Mouse (Mus musculus) liver, embryonic 12.5 days (tissue): Measurements from ENCODE around the gene Trabd2b. TPM values are rescaled to one million over a fixed set of nuclear protein-coding genes. Genes with fewer than 3 reads are reported as not detected.

Source experiments
- ATAC-seq: fragments of 200-750 bp; cut with Nextera tagmentation; 2 replicates; pipeline ENCODE4 v1.8.0; 2017; ENCODE audit warnings: moderate number of reproducible peaks, mild to moderate bottlenecking, moderate library complexity
- H3K27ac ChIP-seq: fragments of 300-500 bp; sonication (generic); 2 replicates; pipeline ENCODE4 v1.5.1; 2016; ENCODE audit warnings: mild to moderate bottlenecking
- H3K27me3 ChIP-seq: fragments of 300-500 bp; sonication (generic); replicated peaks from 2 replicates; pipeline ENCODE4 v1.6.1; 2016; ENCODE audit warnings: mild to moderate bottlenecking, moderate library complexity
- H3K36me3 ChIP-seq: fragments of 300-500 bp; sonication (generic); 2 replicates; pipeline ENCODE4 v1.6.1; 2016; ENCODE audit warnings: mild to moderate bottlenecking, moderate library complexity
- H3K4me1 ChIP-seq: fragments of 300-500 bp; sonication (generic); 2 replicates; pipeline ENCODE4 v1.6.1; 2016
- H3K4me2 ChIP-seq: fragments of 300-500 bp; sonication (generic); 2 replicates; pipeline ENCODE4 v1.6.1; 2016; ENCODE audit warnings: mild to moderate bottlenecking, moderate library complexity
- H3K4me3 ChIP-seq: fragments of 300-500 bp; sonication (generic); 2 replicates; pipeline ENCODE4 v1.5.1; 2016; ENCODE audit warnings: mild to moderate bottlenecking, moderate library complexity
- H3K9ac ChIP-seq: fragments of 300-500 bp; sonication (generic); 2 replicates; pipeline ENCODE4 v1.6.1; 2016; ENCODE audit warnings: mild to moderate bottlenecking, moderate library complexity
- H3K9me3 ChIP-seq: fragments of 300-500 bp; sonication (generic); replicated peaks from 2 replicates; pipeline ENCODE4 v1.6.1; 2016; ENCODE audit warnings: mild to moderate bottlenecking, moderate library complexity
- WGBS: fragments of 180-500 bp; shearing (Covaris S2); methylation state at CpG from one replicate; pipeline ENCODE4 v1.1.7; 2016; ENCODE audit not compliant: insufficient replicate concordance; 5-methylcytosine and 5-hydroxymethylcytosine counted together
- polyA plus RNA-seq: library from polyadenylated mRNA; unstranded; fragments of >200 nt; fragmentation: Nextera tagmentation; extraction: Ambion mirVana; gene quantifications from 2 replicates; pipeline ENCODE4 v1.2.1, GENCODE M21; 2016

Trabd2b gene
- polyA plus RNA-seq, 1 experiment from 2014 or later = 0.38 TPM

DNA sequence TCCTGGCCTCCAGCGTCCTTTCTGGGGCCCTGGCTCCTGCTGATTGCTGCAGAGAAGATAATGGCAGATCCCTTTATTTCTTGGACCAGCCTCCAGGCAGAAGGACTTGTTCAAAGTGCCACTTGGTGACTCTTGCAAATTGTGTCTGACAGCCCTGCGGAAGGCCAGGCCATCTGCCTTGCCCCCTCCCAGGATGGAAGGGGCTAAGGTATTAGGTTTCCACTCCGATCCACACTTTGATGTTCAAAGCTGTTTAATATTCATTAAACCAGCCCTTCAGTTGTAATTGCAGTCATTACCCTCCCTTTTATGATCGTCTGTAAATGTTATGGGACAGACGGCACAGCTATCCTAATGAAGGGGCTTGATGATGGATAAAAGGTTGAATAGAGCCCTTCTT is 75.0 kb downstream of the Trabd2b start:
- no peaks in the 10 kb centered on the region for H3K4me1 ChIP-seq
- H3K27me3 ChIP-seq = no peaks in the 10 kb centered on the region; the same call in 1 of the 2 replicates
- H3K27ac ChIP-seq = no peak overlapping the region
- no peak overlapping the region for H3K9ac ChIP-seq
- 48% methylated on average over 5 of the region's 5 CpGs for WGBS
- H3K9me3 ChIP-seq = no peaks in the 10 kb centered on the region
- no peak overlapping the region for H3K4me3 ChIP-seq
- H3K4me2 ChIP-seq = no peak overlapping the region
- ATAC-seq = no peak
- H3K36me3 ChIP-seq = no peaks in the 10 kb centered on the region

GRCm38 (mm10) chr4:114484173-114484572 is 77.6 kb downstream of the Trabd2b start:
- Histone ChIP-seq H3K9me3 (no peaks in the 10 kb centered on the region), H3K36me3 (no peaks in the 10 kb centered on the region), H3K9ac (no peak overlapping the region), H3K4me2 (no peak overlapping the region), H3K4me1 (no peaks in the 10 kb centered on the region), H3K4me3 (no peak overlapping the region), H3K27me3 (no peaks in the 10 kb centered on the region; the same call in 1 of the 2 replicates), H3K27ac (no peak overlapping the region)
- ATAC-seq = no peak
- WGBS = 42% methylated on average over 2 of the region's 2 CpGs

DNA sequence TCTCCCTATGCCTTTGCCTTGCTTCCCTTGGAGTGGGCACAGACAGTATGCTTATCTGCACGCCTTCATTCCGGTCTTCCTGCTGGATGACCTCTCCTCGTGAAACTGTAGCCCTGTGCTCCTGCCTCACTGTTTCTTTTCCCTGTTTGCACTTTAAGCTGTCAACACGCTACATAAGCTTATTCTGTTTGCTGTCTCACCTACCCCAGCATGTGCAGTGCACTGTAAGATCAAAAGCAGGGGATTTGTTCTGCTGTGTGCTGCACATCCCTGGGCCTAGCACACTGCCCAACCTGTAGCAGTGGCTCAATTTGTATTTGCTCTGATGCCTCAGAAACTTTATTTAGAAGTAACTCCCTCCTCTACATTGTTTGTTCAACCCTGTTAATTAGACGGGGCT is 79.5 kb downstream of the Trabd2b start:
- H3K4me1 ChIP-seq = no peaks in the 10 kb centered on the region
- H3K36me3 ChIP-seq = no peaks in the 10 kb centered on the region
- no peak for ATAC-seq
- no peaks in the 10 kb centered on the region for H3K9me3 ChIP-seq
- no peak overlapping the region for H3K4me2 ChIP-seq
- no peak overlapping the region for H3K9ac ChIP-seq
- 43% methylated on average over 5 of the region's 5 CpGs for WGBS
- H3K27ac ChIP-seq = no peak overlapping the region
- H3K4me3 ChIP-seq = no peak overlapping the region
- H3K27me3 ChIP-seq = no peaks in the 10 kb centered on the region; the same call in 1 of the 2 replicates

DNA sequence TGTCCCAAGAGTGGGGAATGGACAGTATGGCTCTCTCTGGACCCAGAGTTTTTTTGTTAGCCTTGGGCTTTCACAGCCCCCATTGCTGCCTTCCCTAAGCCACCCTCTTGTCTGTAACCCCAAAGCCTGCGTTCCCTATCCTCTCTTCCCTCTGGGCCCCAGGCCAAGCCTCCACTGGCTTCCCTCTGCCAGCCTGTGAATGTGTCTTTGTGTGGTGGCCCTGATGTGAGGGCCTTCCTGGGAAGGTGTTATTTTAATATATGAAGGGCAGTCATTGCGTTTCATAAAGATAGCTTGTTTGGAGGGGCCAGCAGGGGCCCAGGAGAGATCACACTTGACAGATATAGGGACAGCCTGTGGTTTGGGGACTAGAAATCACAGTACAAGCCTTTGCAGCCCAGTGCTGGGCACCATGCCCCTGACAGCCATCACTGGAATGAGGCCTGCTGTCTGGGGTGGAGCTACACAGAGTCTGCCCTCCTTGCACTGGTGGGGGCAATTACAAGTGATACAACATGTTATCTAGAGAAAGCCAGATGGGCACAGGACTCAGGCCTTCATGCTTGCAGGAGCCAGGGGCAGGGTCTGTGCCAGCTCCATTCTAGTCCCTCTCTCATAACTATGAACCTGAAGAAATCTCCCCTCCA is 80.5 kb downstream of the Trabd2b start:
- ATAC-seq = no peak
- H3K36me3 ChIP-seq = no peaks in the 10 kb centered on the region
- no peak overlapping the region for H3K4me2 ChIP-seq
- no peaks in the 10 kb centered on the region; the same call in 1 of the 2 replicates for H3K27me3 ChIP-seq
- H3K9ac ChIP-seq = no peak overlapping the region
- H3K4me3 ChIP-seq = no peak overlapping the region
- H3K4me1 ChIP-seq = no peaks in the 10 kb centered on the region
- no peaks in the 10 kb centered on the region for H3K9me3 ChIP-seq
- no peak overlapping the region for H3K27ac ChIP-seq
- WGBS = 63% methylated on average over 2 of the region's 2 CpGs

- Histone ChIP-seq H3K27ac (no peak overlapping the region), H3K4me2 (no peak overlapping the region), H3K36me3 (no peaks in the 10 kb centered on the region), H3K4me3 (no peak overlapping the region), H3K9ac (no peak overlapping the region), H3K9me3 (no peaks in the 10 kb centered on the region), H3K27me3 (no peaks in the 10 kb centered on the region; the same call in 1 of the 2 replicates), H3K4me1 (no peaks in the 10 kb centered on the region)
- 41% methylated on average over 3 of the region's 3 CpGs for WGBS
- no peak for ATAC-seq
Measured at GRCm38 (mm10) chr4:114487701-114488100, 81.2 kb downstream of the Trabd2b start.

GRCm38 (mm10) chr4:114492157-114492556 is 85.6 kb downstream of the Trabd2b start:
- Histone ChIP-seq H3K4me3 (no peak overlapping the region), H3K4me2 (no peak overlapping the region), H3K9ac (no peak overlapping the region), H3K27me3 (no peaks in the 10 kb centered on the region), H3K36me3 (no peaks in the 10 kb centered on the region), H3K27ac (no peak overlapping the region), H3K4me1 (no peaks in the 10 kb centered on the region), H3K9me3 (no peaks in the 10 kb centered on the region)
- ATAC-seq = no peak
- WGBS = 51% methylated on average over 4 of the region's 4 CpGs

- Histone ChIP-seq H3K27ac (no peak overlapping the region), H3K9me3 (no peaks in the 10 kb centered on the region), H3K9ac (no peak overlapping the region), H3K4me2 (no peak overlapping the region), H3K4me1 (no peaks in the 10 kb centered on the region), H3K27me3 (no peaks in the 10 kb centered on the region), H3K4me3 (no peak overlapping the region), H3K36me3 (no peaks in the 10 kb centered on the region)
- WGBS = 62% methylated on average over 2 of the region's 2 CpGs
- ATAC-seq = no peak
Measured at GRCm38 (mm10) chr4:114494035-114494434, 87.5 kb downstream of the Trabd2b start.

GRCm38 (mm10) chr4:114495688-114496426 is 89.3 kb downstream of the Trabd2b start:
- Histone ChIP-seq H3K27me3 (no peaks in the 10 kb centered on the region), H3K4me3 (no peak overlapping the region), H3K4me2 (no peak overlapping the region), H3K36me3 (no peaks in the 10 kb centered on the region), H3K4me1 (no peaks in the 10 kb centered on the region), H3K27ac (no peak overlapping the region), H3K9ac (no peak overlapping the region), H3K9me3 (no peaks in the 10 kb centered on the region)
- no peak for ATAC-seq
- 57% methylated on average over 4 of the region's 4 CpGs for WGBS

DNA sequence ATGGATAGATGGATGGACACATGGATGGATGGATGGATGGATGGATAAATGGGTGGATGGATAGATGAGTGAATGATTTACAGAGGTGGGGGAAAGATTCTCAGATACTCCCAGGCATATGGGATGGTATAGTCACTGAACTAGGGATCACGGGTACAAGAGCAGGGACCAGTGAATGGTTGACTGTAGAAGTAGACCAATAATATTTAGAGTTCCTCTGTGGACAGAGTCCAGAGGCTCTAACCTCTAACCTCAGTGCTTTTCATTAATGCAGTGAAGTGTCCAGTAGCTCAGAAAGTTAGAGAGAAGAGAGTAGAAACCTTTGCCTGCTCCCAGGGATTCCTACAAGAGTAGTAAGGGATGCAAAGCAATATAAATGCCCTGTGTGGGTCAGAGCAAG is 93.1 kb downstream of the Trabd2b start:
- no peaks in the 10 kb centered on the region for H3K36me3 ChIP-seq
- H3K27me3 ChIP-seq = no peaks in the 10 kb centered on the region
- WGBS = 60% methylated on average over 1 of the region's 1 CpGs
- H3K4me2 ChIP-seq = no peak overlapping the region
- H3K4me3 ChIP-seq = no peak overlapping the region
- ATAC-seq = no peak
- H3K9me3 ChIP-seq = no peaks in the 10 kb centered on the region
- no peak overlapping the region for H3K27ac ChIP-seq
- H3K9ac ChIP-seq = no peak overlapping the region
- no peaks in the 10 kb centered on the region for H3K4me1 ChIP-seq

- Histone ChIP-seq H3K4me2 (no peak overlapping the region), H3K4me3 (no peak overlapping the region), H3K27ac (no peak overlapping the region), H3K36me3 (no peaks in the 10 kb centered on the region), H3K9me3 (no peaks in the 10 kb centered on the region), H3K4me1 (no peaks in the 10 kb centered on the region), H3K9ac (no peak overlapping the region), H3K27me3 (no peaks in the 10 kb centered on the region)
- WGBS = 63% methylated on average over 7 of the region's 7 CpGs
- no peak for ATAC-seq
Measured at GRCm38 (mm10) chr4:114500317-114500716, 93.8 kb downstream of the Trabd2b start.

DNA sequence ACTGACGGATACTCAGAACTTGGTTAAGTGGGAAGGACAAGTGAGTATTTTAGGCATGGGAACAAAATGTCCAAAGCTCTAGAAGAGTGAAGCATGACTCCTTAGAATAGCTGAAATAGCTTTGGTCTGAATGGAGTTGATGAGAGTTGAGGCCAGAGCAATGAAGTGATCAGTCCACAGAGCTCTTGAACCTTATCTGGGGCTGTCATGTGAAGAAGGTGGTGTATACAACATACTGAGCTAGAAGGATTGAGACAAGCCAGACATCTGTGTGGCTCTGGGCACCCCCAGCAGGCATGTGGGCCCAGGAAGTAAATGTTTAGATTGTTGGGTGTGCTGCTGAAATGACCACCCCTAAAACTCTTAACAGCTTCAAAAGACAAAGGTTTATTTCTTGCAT is 94.5 kb downstream of the Trabd2b start:
- no peak for ATAC-seq
- Histone ChIP-seq H3K4me3 (no peak overlapping the region), H3K4me2 (no peak overlapping the region), H3K4me1 (no peaks in the 10 kb centered on the region), H3K36me3 (no peaks in the 10 kb centered on the region), H3K9me3 (no peaks in the 10 kb centered on the region), H3K27ac (no peak overlapping the region), H3K27me3 (no peaks in the 10 kb centered on the region), H3K9ac (no peak overlapping the region)
- WGBS = 66% methylated on average over 1 of the region's 1 CpGs

DNA sequence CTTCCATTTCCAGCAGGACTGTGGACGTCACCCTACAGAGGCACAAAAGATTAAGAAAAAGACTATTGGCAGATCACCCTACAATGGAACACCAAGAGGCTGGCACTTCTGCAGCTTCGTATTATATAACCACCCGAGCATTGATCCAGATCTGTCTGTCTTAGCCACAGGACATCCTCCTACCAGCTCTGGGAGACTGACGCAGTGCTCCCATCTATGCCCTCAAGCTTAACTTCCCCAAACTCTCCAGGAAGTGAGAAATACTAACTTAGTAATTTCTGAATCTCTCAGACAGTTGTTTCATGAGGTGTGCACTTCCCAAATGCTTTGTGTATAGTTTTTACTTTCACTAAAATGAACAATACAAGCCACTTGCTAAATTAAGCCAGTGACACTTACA is 95.1 kb downstream of the Trabd2b start:
- Histone ChIP-seq H3K36me3 (no peaks in the 10 kb centered on the region), H3K9me3 (no peaks in the 10 kb centered on the region), H3K27ac (no peak overlapping the region), H3K27me3 (no peaks in the 10 kb centered on the region), H3K4me3 (no peak overlapping the region), H3K4me1 (no peaks in the 10 kb centered on the region), H3K4me2 (no peak overlapping the region), H3K9ac (no peak overlapping the region)
- WGBS = 40% methylated on average over 4 of the region's 4 CpGs
- no peak for ATAC-seq
